Mouse (Mus musculus) left cerebral cortex, adult 9 months (tissue): ENCODE data around the gene Lca5.
A peak's percentile ranks its signal among the peaks of the same experiment; 100 is the strongest.

Experiments
- DNase-seq, 2 experiments: peaks; one replicate each; pipeline ENCODE4 v3.0.0; 2022; ENCODE audit warnings: low spot score in 2 of 2

Gene Lca5

DNA sequence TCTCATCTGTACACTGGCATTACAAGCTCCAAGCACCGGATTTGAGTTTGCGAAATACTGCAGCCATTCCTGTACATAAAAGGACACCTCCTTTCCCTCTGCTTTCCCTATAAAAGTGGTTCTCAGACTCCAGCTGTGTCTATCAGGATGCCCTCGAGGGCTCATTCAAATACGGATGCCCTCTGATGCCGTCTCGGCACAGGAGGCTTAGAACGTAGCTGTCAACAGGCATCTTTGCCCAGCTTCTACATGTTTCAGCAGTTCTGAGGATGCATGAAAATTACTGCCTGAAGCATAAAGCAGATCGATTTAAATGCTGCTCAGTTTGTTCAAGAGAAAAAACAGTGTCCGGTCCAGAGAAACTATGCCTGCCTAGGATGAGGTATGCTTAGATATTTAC is 51.4 kb downstream of the Lca5 start:
- no peak for DNase-seq

DNA sequence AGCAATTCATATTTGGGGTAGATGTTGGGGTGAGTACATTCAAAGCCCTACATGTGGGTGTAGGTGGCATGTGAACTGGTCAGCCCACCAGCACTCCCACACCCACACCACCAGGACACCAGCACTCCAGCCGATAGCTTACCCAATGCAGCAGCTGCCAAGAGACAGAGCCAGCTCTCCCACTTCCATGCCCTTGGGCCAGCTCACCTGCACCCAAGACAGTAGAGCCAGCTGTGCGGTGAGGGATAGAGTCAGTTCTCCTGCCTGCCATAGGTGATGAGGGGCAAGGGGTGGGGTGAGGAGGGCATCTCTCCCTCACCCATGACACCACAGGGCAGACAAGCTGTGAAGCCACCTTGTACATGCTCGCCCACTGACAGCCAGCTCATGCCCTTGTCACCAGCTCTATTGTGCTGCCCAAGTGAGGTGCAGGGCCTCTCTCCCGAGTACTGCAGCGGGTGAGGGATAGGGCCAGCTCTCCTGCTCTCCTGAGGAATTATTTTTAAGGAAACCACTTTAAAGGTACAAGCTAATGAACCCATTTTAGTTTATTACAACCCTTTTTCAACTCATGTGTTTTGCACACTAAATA is 54.6 kb downstream of the Lca5 start:
- no peak for DNase-seq

DNA sequence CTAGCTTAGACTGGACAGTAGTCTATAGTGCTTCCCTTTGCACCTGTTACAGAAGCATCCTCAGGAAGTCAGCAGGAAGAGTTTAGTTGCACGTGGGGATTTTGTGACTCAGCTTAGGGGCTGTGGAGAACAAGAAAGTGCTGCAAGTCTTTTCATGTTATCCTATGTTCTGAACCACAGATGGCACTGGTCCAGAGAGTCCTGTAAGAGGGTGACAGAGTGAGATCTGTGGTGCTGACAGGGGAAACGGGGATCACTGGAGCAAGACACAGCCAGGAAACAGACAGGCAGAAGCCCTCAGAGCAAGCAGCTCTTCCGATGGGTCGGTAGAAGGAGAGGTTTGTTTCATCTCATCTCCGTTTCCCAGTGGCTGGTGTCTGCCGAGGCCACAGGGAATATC is 55.6 kb downstream of the Lca5 start:
- DNase-seq = no peak

DNA sequence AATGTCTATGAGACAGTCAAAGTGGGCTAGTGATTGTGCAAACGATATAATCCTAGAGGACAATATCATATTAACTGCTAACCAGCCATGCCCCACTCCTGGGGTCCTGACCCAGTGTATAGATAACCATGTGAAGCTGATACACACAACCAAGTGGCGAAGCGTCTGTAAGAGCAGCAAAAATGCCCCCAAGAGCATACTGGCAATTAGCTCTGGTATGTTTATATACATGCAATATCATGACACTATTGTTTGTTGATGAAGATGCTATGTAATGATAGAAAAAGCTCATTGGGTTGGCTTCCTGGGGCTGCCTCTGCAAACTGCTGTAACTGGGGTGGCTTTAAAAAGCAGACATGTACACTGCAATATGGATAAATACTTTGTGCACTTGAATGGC is 57.7 kb downstream of the Lca5 start:
- no peak for DNase-seq

DNA sequence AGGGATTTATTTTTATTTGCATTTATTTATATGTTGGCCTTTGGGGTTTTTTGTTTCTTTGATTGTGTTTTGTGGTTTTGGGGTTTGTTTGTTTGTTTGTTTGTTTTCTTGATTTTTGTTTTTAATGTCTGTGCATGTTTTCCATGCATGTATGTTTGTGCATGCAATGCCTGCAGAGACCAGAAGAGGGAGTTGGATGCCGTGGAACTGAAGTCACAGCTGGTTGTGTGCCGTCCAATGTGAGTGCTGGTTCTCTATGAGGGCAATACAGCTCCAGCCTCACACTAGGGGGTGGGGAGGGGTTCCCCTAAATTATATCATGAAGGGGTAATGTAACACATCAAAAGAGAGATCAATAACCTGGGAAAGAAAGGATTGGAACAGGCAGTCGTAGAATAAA is 58.2 kb downstream of the Lca5 start:
- DNase-seq = no peak

DNA sequence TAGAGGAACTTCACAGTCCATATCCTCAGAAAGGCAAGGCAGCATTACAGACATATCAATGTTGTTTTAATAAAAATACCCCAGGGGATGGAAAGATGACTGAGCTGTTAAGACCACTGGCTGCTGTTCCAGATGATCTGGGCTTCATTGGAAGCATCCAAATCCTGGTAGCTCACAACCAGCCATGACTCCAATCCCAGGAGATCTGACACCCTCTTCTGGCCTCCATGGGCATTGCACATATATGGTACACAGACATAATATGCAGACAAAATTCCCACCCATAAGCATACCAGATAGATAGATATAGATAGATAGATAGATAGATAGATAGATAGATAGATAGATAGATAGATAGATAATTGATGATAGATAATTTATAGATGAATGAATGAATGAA is 59.6 kb downstream of the Lca5 start:
- no peak for DNase-seq

DNA sequence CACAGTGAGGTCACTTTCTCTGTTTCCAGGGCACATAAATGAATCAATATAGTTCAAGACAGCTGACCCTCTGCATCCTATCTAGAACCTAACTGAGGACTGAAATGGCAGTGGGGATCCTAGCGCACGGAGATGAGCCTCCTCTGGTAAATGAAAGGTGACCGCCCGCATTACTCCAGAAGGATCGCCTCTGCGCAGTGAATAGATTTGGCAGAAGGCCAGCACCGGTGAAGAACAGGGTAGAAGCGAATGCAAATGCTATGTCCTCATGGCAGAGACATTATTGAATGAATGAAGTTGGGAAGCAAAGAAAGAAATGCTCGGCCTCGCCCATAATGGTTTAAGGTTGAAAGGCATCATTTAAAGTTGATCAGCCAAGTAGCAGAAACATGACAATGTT is 61.3 kb downstream of the Lca5 start:
- no peak for DNase-seq

DNA sequence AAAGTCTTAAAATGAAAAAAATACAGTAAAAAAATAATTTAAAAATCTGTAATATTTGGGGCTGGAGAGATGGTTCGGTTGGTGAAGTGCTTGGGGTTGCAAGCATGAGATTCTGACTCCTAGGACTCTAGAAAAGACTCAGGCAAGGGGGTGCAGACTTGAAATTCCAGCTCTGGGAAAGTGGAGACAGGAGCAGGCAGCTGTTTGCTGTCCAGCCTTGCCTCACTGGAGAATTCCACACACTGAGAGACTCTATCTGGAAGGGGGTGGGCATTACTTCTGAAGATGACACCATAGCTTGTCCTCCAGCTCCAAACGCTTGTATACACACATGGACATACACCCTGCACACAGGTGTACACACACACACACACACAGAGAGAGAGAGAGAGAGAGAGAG is 63.8 kb downstream of the Lca5 start:
- no peak for DNase-seq

DNA sequence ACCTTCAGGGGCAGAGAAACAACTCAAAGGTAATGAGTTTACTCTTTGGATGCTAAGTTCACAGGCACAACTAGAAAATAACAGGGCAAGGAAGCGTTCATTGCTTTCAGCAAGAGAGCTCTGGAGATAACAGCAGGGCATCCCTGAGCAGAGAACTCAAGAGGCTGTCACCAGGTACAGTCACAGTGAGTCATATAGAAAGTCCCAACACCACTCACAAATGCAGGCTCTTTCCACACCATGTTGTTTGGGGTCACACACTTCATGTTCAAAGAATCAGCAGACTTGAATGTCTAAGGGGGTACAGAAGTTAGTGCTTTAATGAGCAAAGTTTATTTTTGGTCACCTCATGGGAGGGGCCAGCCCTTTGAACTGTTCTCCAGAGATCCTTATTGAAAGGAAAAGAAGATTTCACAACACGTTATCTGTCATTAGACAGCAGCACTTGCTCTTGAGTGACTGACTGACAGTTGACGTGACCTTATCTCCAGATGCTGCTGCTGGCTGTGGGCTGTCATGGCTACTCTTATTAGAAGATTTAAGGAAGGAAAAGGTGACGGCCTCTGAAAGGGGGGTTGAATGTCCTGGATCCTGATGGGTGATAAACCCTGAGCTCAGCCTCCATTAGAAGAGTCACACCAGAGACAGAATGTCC is 65.3 kb downstream of the Lca5 start:
- no peak for DNase-seq

DNA sequence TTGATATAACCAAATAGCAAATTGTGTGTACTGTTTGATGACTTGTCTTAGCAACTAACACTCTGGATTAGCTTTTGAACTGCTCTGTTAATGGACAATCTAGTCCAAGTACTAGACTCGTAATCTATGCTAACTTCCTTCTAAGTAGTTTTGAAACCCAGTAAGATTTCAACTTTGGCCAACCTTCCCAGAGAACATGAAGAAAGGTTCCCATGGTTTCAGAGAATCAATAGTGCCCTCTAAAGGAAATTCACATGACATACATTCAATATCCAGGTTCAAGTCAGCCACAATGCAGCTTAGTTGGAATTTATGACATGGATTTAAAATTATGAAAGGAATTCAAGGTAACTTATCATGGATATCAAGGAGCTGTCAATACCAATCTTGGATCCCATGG is 70.0 kb downstream of the Lca5 start:
- no peak for DNase-seq

DNA sequence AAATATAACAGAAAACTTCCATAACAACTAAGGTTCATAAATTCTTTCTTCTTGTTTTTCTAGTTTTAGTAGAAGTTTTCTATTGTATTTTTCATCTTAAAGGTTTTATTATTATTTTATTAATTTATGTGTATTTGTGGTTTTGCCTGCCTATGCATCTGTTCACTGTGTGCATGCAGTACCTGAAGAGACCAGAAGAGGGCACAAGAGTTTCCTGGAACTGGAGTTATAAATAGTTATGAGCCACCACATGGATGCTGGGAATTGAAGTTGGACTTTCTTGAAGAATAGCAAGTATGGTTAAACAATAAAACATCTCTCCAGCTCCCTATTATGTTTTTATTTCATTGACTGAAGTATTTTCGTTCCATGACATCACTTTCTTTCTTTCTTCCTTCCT is 72.7 kb downstream of the Lca5 start:
- DNase-seq = no peak

DNA sequence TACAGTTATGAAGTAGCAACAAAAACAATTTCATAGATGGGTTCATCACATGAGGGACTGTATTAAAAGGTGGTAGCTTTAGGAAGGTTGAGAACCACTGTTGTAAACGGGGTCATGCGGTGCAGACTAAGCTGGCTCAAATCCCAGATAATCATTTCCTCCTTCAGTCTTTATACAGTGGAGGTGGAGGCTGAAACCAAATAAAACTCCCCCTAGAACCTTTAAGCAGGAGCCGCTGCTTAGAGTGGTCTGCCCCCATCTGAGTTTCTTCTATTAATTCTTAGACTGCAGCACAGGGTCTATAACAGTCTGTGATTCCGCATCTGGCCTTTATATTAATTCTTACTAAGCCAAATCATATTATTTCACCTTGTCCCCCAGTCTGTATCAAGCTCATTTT is 85.1 kb downstream of the Lca5 start:
- DNase-seq = no peak

DNA sequence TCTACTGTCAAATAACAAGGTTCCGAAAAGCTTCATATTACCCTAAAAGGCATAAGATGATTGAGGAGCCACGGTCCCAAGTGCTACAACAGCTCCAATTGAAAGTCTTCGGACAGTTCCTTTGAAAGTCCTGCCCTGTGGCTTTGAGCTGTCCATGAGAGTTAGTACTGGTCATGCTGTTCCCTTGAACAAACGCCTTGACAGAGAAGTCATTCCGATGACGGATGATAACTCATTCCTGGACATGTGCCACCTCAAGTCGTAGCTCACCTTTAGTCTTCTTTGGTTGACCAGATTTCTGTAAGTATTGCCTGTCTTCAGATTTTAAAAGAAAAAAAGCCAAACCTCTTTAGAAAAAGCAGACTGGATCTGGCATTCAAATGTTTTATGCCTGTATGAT is 87.6 kb downstream of the Lca5 start:
- DNase-seq = no peak

DNA sequence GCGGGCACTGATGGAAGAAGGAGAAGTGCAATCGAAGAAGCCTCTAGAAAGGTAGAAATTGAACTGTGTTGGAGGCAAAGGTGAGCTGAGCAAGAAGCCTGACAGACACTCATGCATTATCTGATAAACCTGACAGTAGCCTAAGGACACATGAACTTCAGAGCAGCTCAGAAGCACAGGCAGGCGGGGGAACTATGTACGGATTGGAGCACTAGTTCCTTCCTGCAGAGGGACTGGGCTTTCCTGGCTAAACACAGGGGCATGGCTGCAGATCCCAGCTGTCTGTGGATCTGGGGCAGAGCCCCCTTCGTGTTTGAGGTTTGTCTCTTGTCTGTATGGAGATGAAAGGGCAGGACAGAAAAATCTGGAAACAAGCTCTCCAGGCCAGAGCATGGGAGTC is 89.8 kb downstream of the Lca5 start:
- no peak for DNase-seq

DNA sequence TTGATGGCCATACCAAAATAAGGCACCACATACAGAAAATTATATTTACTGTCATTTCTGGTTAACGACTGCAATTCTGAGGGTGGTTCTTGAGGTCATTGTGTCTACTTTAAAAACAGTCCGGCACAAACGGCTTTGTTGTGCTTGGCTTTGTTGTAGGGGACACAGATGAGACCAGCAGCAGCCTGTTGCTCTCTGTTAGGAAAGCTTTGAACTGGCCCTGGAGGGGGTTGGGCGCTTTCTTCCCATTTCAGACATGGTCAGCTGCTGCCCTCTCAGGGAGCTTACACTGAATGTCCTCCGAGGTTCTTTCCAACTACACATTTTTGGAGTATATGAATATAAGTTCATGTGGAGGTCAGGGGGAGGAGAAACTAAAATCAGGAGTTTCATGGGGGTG is 90.3 kb downstream of the Lca5 start:
- peak in 1 of 2 experiments; percentile 28 for DNase-seq

DNA sequence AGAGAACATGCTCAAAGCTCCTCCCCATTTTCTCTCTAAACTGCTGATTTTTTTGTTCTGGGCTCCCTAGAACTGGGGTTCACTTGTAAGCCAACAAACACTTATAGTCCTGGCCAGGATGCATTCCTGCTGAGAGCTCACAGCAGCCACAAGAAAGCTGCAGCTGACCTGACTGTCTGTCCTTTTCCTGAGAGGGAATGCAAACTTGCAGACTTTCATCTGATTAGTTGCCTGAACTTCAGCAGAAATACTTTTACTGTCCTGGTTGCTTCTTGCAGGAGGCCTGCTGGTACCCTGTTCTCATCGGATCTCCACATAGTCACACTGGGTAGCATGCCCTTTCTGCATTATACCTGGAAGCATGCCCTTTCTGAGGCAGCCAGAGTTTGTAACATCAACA is 91.0 kb downstream of the Lca5 start:
- no peak for DNase-seq

DNA sequence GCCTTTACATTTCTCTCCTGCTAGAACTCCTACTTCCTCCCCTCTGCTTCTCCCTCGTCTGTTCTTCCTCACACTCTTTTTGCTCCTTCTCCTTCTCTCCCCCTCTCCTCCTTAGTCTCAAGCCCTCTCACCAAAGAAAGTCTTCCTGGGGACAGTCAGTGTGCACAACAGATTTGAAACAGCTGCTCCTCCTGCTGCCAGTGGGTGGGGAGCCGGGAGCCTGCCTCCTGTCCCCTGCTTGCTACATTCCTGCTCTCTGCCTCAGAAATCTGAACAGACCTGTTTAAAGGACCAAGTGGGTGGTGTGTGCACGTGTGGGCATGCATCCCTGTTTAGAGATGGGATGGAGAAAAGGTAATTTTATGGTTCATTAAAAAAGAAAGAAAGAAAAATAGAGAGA is 91.4 kb downstream of the Lca5 start:
- peak in 1 of 2 experiments; percentile 66 for DNase-seq

DNA sequence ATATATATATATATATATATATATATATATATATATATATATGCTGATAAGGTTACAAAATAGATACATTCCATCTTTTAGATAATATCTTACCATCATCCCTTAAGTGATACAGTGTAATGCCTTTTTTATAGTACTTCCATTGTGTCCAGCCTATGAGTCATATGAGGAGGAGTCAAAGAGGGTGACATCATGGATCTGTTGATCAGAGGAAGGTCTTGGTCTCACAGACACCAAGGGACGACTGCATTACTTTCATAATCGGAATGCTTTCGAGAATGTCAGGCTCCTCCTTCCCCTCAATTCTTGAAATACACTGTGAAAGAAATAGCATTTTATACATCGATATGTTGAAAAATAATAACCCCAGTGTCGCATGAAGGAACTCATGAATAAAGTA is 93.4 kb downstream of the Lca5 start:
- DNase-seq = no peak

DNA sequence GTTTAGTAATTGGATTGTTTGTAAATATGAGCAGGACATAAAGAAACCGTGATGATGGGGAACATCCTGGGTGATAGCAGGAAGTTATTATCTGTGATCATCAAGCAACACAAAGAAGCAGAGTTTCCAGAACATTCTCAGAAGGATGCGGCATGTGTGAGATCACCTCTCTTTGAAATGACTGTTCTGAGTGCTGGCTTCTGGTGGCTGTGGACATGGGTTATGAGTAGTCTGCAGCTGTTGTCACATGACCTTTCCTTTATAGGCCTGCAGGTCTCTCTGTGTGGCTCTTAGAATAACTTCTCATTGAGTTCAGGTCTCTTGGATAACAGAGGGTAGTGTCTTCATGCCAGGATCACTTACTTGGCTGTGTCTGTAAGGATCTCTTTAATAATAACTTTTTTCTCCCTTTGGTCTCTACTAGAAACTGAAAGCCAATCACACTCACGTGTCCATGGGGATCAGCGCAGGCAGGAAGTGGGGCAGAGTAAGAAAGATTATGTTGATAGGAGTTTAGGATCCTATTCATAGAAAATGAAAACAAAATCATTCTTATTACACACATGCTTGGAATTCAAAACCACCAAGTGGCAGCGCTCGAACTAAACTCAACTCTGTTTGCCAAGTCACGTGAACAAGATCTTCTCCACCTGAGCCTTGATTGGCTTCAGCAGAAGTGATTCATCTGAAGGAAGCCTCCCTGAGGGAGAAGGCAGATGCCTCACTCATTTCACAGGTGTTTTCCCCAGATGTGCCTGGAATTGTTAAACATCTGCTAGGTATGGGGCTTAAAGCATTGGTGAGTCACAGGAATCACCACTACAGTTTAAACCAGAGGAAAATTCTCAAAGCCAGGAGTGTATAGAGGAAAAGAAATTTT is 98.2 kb downstream of the Lca5 start:
- DNase-seq = no peak
